Mouse (Mus musculus) ES-E14 (cell line): ENCODE results near the gene Klf4.

Source experiments
- MAFK ChIP-seq: IDR thresholded peaks from 2 replicates; pipeline ENCODE4 v1.6.1; 2014; ENCODE audit warnings: mild to moderate bottlenecking, low read depth, low read length, inconsistent platforms; ENCODE audit not compliant: insufficient read depth
- ZC3H11A ChIP-seq: IDR thresholded peaks from 2 replicates; pipeline ENCODE4 v1.6.1; 2012; ENCODE audit warnings: low read depth, mild to moderate bottlenecking, inconsistent platforms, low read length, borderline replicate concordance
- ZNF384 ChIP-seq: IDR thresholded peaks from 2 replicates; pipeline ENCODE4 v1.6.1; 2012; ENCODE audit warnings: low read depth, low read length, inconsistent platforms

- no peak for TF ChIP-seq MAFK
- no peak for TF ChIP-seq ZC3H11A
- TF ChIP-seq ZNF384 = no peak
These were observed 990 bp downstream of the Klf4 start for GRCm38 (mm10) chr4:55531096-55531855.
